Mouse (Mus musculus): ENCODE data around the gene Sytl2. TPM values are rescaled to one million over a fixed set of nuclear protein-coding genes. Genes with fewer than 3 reads are reported as not detected.

Gene Sytl2
- polyA plus RNA-seq, 1 experiment = 21.2 TPM

DNA sequence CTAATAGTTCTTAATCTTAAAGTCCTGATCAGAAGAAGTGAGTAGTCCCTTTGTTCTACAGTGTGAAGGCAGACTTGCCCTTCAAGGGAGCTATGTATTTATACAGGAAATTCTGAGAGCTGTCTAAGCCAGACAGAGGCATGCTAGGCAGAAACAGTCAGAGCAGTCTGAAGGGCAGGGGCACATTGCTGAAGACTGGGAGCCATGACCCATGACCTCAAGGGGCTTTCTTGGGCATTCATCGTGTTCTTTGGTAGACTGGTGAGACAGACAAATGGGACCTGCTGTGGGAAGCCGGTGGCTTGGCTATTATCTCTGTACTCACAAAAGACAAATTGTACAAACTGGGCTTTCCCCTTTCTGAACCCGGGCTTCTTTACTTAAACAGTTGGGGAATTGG, 4.0 kb downstream of the Sytl2 start:
- H3K27me3 ChIP-seq (ENCODE audit: control insufficient read depth, insufficient read depth, insufficient read length) = no peaks in the 10 kb centered on the region
- H3K36me3 ChIP-seq (ENCODE audit: control insufficient read depth, insufficient read depth) = no peaks in the 10 kb centered on the region
- H3K4me2 ChIP-seq (ENCODE audit: low read depth) = peak overlapping the region; percentile 62
- H3K4me3 ChIP-seq = no peak overlapping the region
- H3ac ChIP-seq (ENCODE audit: control insufficient read depth, insufficient read length) = no peak overlapping the region
- no peak for TF ChIP-seq USF1 (IDR thresholded peaks at IDR 0.05; ENCODE audit: low read depth)
- no peak for TF ChIP-seq CEBPB (IDR thresholded peaks at IDR 0.05; ENCODE audit: insufficient read depth, poor library complexity, severe bottlenecking)
- TF ChIP-seq TCF12 (IDR thresholded peaks at IDR 0.05; ENCODE audit: insufficient read depth, poor library complexity, severe bottlenecking) = no peak
- TF ChIP-seq MYOD1 (IDR thresholded peaks at IDR 0.05; ENCODE audit: control insufficient read depth in 1 of 3, insufficient read length in 2 of 3, low read depth in 2 of 3) = no peak
- no peak for TF ChIP-seq POLR2AphosphoS2 (IDR thresholded peaks at IDR 0.05; ENCODE audit: insufficient read length, low read depth)
- no peak for TF ChIP-seq REST (IDR thresholded peaks at IDR 0.05; ENCODE audit: insufficient read depth, insufficient read length)
- no peak for TF ChIP-seq MYOG (IDR thresholded peaks at IDR 0.05; ENCODE audit: control insufficient read depth in 1 of 3, insufficient read depth in 1 of 3, insufficient read length in 2 of 3, low read depth in 2 of 3)
- TF ChIP-seq MAX (IDR thresholded peaks at IDR 0.05; ENCODE audit: low read depth) = no peak
- no peak for TF ChIP-seq TCF3 (IDR thresholded peaks at IDR 0.05; ENCODE audit: insufficient read length, low read depth)
- no peak for TF ChIP-seq POLR2A (IDR thresholded peaks at IDR 0.05; ENCODE audit: insufficient read length, low read depth)
- TF ChIP-seq E2F4 (IDR thresholded peaks at IDR 0.05; ENCODE audit: insufficient read depth) = no peak
- no peak for TF ChIP-seq SRF (IDR thresholded peaks at IDR 0.05; ENCODE audit: control insufficient read depth, insufficient read length, low read depth)
- peaks cover 76% of the 10 kb centered on the region for H3K79me2 ChIP-seq (ENCODE audit: control insufficient read depth, insufficient read depth)

- no peaks in the 10 kb centered on the region for H3K27me3 ChIP-seq (ENCODE audit: control insufficient read depth, insufficient read depth, insufficient read length)
- H3K4me2 ChIP-seq (ENCODE audit: low read depth) = peak overlapping the region; percentile 69
- H3ac ChIP-seq (ENCODE audit: control insufficient read depth, insufficient read length) = no peak overlapping the region
- no peaks in the 10 kb centered on the region for H3K36me3 ChIP-seq (ENCODE audit: control insufficient read depth, insufficient read depth)
- H3K4me3 ChIP-seq = no peak overlapping the region
- peaks cover 85% of the 10 kb centered on the region for H3K79me2 ChIP-seq (ENCODE audit: control insufficient read depth, insufficient read depth)
- no peak for TF ChIP-seq MYOG (IDR thresholded peaks at IDR 0.05; ENCODE audit: control insufficient read depth in 1 of 3, insufficient read depth in 1 of 3, insufficient read length in 2 of 3, low read depth in 2 of 3)
- TF ChIP-seq USF1 (IDR thresholded peaks at IDR 0.05; ENCODE audit: low read depth) = peak; percentile 71
Observed at GRCm38 (mm10) chr7:90306968-90307367, 4.9 kb downstream of the Sytl2 start.

GRCm38 (mm10) chr7:90308003-90308402, 6.0 kb downstream of the Sytl2 start:
- Histone ChIP-seq H3K79me2 (ENCODE audit: control insufficient read depth, insufficient read depth) (peaks cover 83% of the 10 kb centered on the region), H3K4me2 (ENCODE audit: low read depth) (peak overlapping the region; percentile 69), H3K36me3 (ENCODE audit: control insufficient read depth, insufficient read depth) (no peaks in the 10 kb centered on the region), H3K4me3 (no peak overlapping the region), H3K27me3 (ENCODE audit: control insufficient read depth, insufficient read depth, insufficient read length) (no peaks in the 10 kb centered on the region), H3ac (ENCODE audit: control insufficient read depth, insufficient read length) (no peak overlapping the region)
- peak in 1 of 3 experiments; percentile 42 for TF ChIP-seq MYOG (IDR thresholded peaks at IDR 0.05; ENCODE audit: control insufficient read depth in 1 of 3, insufficient read depth in 1 of 3, insufficient read length in 2 of 3, low read depth in 2 of 3)
- no peak for TF ChIP-seq TCF3 (IDR thresholded peaks at IDR 0.05; ENCODE audit: insufficient read length, low read depth)
- TF ChIP-seq MYOD1 (IDR thresholded peaks at IDR 0.05; ENCODE audit: control insufficient read depth in 1 of 3, insufficient read length in 2 of 3, low read depth in 2 of 3) = peak in 1 of 3 experiments; percentile 44
- TF ChIP-seq POLR2AphosphoS2 (IDR thresholded peaks at IDR 0.05; ENCODE audit: insufficient read length, low read depth) = peak; percentile 32
- no peak for TF ChIP-seq REST (IDR thresholded peaks at IDR 0.05; ENCODE audit: insufficient read depth, insufficient read length)
- no peak for TF ChIP-seq TCF12 (IDR thresholded peaks at IDR 0.05; ENCODE audit: insufficient read depth, poor library complexity, severe bottlenecking)
- TF ChIP-seq E2F4 (IDR thresholded peaks at IDR 0.05; ENCODE audit: insufficient read depth) = no peak
- TF ChIP-seq USF1 (IDR thresholded peaks at IDR 0.05; ENCODE audit: low read depth) = no peak
- no peak for TF ChIP-seq CEBPB (IDR thresholded peaks at IDR 0.05; ENCODE audit: insufficient read depth, poor library complexity, severe bottlenecking)
- TF ChIP-seq MAX (IDR thresholded peaks at IDR 0.05; ENCODE audit: low read depth) = no peak
- no peak for TF ChIP-seq SRF (IDR thresholded peaks at IDR 0.05; ENCODE audit: control insufficient read depth, insufficient read length, low read depth)
- peak; percentile 37 for TF ChIP-seq POLR2A (IDR thresholded peaks at IDR 0.05; ENCODE audit: insufficient read length, low read depth)

GRCm38 (mm10) chr7:90312151-90312883, 10.3 kb downstream of the Sytl2 start:
- H3K27me3 ChIP-seq (ENCODE audit: control insufficient read depth, insufficient read depth, insufficient read length) = no peaks in the 10 kb centered on the region
- H3K79me2 ChIP-seq (ENCODE audit: control insufficient read depth, insufficient read depth) = peaks cover 88% of the 10 kb centered on the region
- H3K36me3 ChIP-seq (ENCODE audit: control insufficient read depth, insufficient read depth) = no peaks in the 10 kb centered on the region
- H3K4me2 ChIP-seq (ENCODE audit: low read depth) = peak overlapping the region; percentile 58
- TF ChIP-seq SRF (IDR thresholded peaks at IDR 0.05; ENCODE audit: control insufficient read depth, insufficient read length, low read depth) (no peak), E2F4 (IDR thresholded peaks at IDR 0.05; ENCODE audit: insufficient read depth) (no peak), TCF12 (IDR thresholded peaks at IDR 0.05; ENCODE audit: insufficient read depth, poor library complexity, severe bottlenecking) (peak; percentile 85), TCF3 (IDR thresholded peaks at IDR 0.05; ENCODE audit: insufficient read length, low read depth) (peak; percentile 81), MAX (IDR thresholded peaks at IDR 0.05; ENCODE audit: low read depth) (no peak), MYOG (IDR thresholded peaks at IDR 0.05; ENCODE audit: control insufficient read depth in 1 of 3, insufficient read depth in 1 of 3, insufficient read length in 2 of 3, low read depth in 2 of 3) (peak; percentile 74 to 97 (median 92)), MYOD1 (IDR thresholded peaks at IDR 0.05; ENCODE audit: control insufficient read depth in 1 of 3, insufficient read length in 2 of 3, low read depth in 2 of 3) (peak; percentile 33 to 99 (median 97))
- H3ac ChIP-seq (ENCODE audit: control insufficient read depth, insufficient read length) = no peak overlapping the region
- H3K4me3 ChIP-seq = no peak overlapping the region

- H3K36me3 ChIP-seq (ENCODE audit: control insufficient read depth, insufficient read depth) = no peaks in the 10 kb centered on the region
- H3ac ChIP-seq (ENCODE audit: control insufficient read depth, insufficient read length) = no peak overlapping the region
- H3K4me2 ChIP-seq (ENCODE audit: low read depth) = no peak overlapping the region
- H3K4me3 ChIP-seq = no peak overlapping the region
- H3K27me3 ChIP-seq (ENCODE audit: control insufficient read depth, insufficient read depth, insufficient read length) = no peaks in the 10 kb centered on the region
- peaks cover 87% of the 10 kb centered on the region for H3K79me2 ChIP-seq (ENCODE audit: control insufficient read depth, insufficient read depth)
- no peak for TF ChIP-seq POLR2A (IDR thresholded peaks at IDR 0.05; ENCODE audit: insufficient read length, low read depth)
- no peak for TF ChIP-seq SRF (IDR thresholded peaks at IDR 0.05; ENCODE audit: control insufficient read depth, insufficient read length, low read depth)
- TF ChIP-seq POLR2AphosphoS2 (IDR thresholded peaks at IDR 0.05; ENCODE audit: insufficient read length, low read depth) = no peak
- no peak for TF ChIP-seq TCF3 (IDR thresholded peaks at IDR 0.05; ENCODE audit: insufficient read length, low read depth)
- no peak for TF ChIP-seq MYOG (IDR thresholded peaks at IDR 0.05; ENCODE audit: control insufficient read depth in 1 of 3, insufficient read depth in 1 of 3, insufficient read length in 2 of 3, low read depth in 2 of 3)
- no peak for TF ChIP-seq REST (IDR thresholded peaks at IDR 0.05; ENCODE audit: insufficient read depth, insufficient read length)
- TF ChIP-seq E2F4 (IDR thresholded peaks at IDR 0.05; ENCODE audit: insufficient read depth) = no peak
- no peak for TF ChIP-seq USF1 (IDR thresholded peaks at IDR 0.05; ENCODE audit: low read depth)
- no peak for TF ChIP-seq CEBPB (IDR thresholded peaks at IDR 0.05; ENCODE audit: insufficient read depth, poor library complexity, severe bottlenecking)
- TF ChIP-seq MYOD1 (IDR thresholded peaks at IDR 0.05; ENCODE audit: control insufficient read depth in 1 of 3, insufficient read length in 2 of 3, low read depth in 2 of 3) = no peak
- no peak for TF ChIP-seq MAX (IDR thresholded peaks at IDR 0.05; ENCODE audit: low read depth)
- no peak for TF ChIP-seq TCF12 (IDR thresholded peaks at IDR 0.05; ENCODE audit: insufficient read depth, poor library complexity, severe bottlenecking)
Observed at GRCm38 (mm10) chr7:90313421-90313820, 11.4 kb downstream of the Sytl2 start.

Measured in myocyte (in vitro differentiated cells).